Mouse (Mus musculus): Measurements from ENCODE around the gene Eif2a. TPM values are rescaled to one million over a fixed set of nuclear protein-coding genes. Genes with fewer than 3 reads are reported as not detected.

The Eif2a gene
- polyA plus RNA-seq, 1 experiment from 2014 or later: 32.0 TPM

GRCm38 (mm10) chr3:58523386-58523785 is 2.2 kb upstream of the Eif2a start:
- Histone ChIP-seq H3K36me3 (peaks cover 26% of the 10 kb centered on the region), H3K9me3 (replicated peaks) (no peaks in the 10 kb centered on the region), H3K27ac (no peak overlapping the region), H3K4me2 (no peak overlapping the region), H3K4me1 (replicated peaks) (peaks cover 23% of the 10 kb centered on the region), H3K27me3 (no peaks in the 10 kb centered on the region), H3K4me3 (peak overlapping the region; percentile 100), H3K9ac (no peak overlapping the region)
- 97% methylated on average over 3 of the region's 3 CpGs for WGBS
- ATAC-seq (replicated peaks; ENCODE audit: insufficient number of reproducible peaks, insufficient read depth, low FRiP score, low read depth): no peak

GRCm38 (mm10) chr3:58524246-58524645 is 1.4 kb upstream of the Eif2a start:
- Histone ChIP-seq H3K4me2 (peak overlapping the region; percentile 77), H3K9me3 (replicated peaks) (no peaks in the 10 kb centered on the region), H3K27me3 (no peaks in the 10 kb centered on the region), H3K4me1 (replicated peaks) (peaks cover 17% of the 10 kb centered on the region), H3K4me3 (peak overlapping the region; percentile 100), H3K27ac (no peak overlapping the region), H3K36me3 (peaks cover 26% of the 10 kb centered on the region), H3K9ac (peak overlapping the region; percentile 99; the same call in 1 of the 2 replicates)
- no peak for ATAC-seq (replicated peaks; ENCODE audit: insufficient number of reproducible peaks, insufficient read depth, low FRiP score, low read depth)
- 43% methylated on average over 4 of the region's 4 CpGs for WGBS

- peaks cover 26% of the 10 kb centered on the region for H3K36me3 ChIP-seq
- peaks cover 14% of the 10 kb centered on the region for H3K4me1 ChIP-seq (replicated peaks)
Observed at GRCm38 (mm10) chr3:58525166-58525565, 455 bp upstream of the Eif2a start.

GRCm38 (mm10) chr3:58526408-58526737 is 752 bp downstream of the Eif2a start:
- Histone ChIP-seq H3K4me1 (replicated peaks) (peaks cover 14% of the 10 kb centered on the region), H3K4me3 (peak overlapping the region; percentile 100), H3K27ac (peak overlapping the region; percentile 96; the same call in 1 of the 2 replicates), H3K4me2 (peak overlapping the region; percentile 67), H3K27me3 (no peaks in the 10 kb centered on the region), H3K36me3 (peaks cover 24% of the 10 kb centered on the region), H3K9ac (peak overlapping the region; percentile 53; the same call in 1 of the 2 replicates), H3K9me3 (replicated peaks) (no peaks in the 10 kb centered on the region)
- no peak for ATAC-seq (replicated peaks; ENCODE audit: insufficient number of reproducible peaks, insufficient read depth, low FRiP score, low read depth)
- 6% methylated on average over 4 of the region's 4 CpGs for WGBS

More at GRCm38 (mm10) chr3:58525166-58525565, 455 bp upstream of the Eif2a start:
- H3K9ac ChIP-seq: peak overlapping the region; percentile 99
- H3K4me2 ChIP-seq: peak overlapping the region; percentile 77
- WGBS: under 1% methylated on average over 40 of the region's 40 CpGs
- H3K4me3 ChIP-seq: peak overlapping the region; percentile 100
- no peaks in the 10 kb centered on the region for H3K9me3 ChIP-seq (replicated peaks)
- H3K27ac ChIP-seq: peak overlapping the region; percentile 96
- H3K27me3 ChIP-seq: no peaks in the 10 kb centered on the region
- ATAC-seq (replicated peaks; ENCODE audit: insufficient number of reproducible peaks, insufficient read depth, low FRiP score, low read depth): peak; percentile 47

GRCm38 (mm10) chr3:58536573-58536972 is 11.0 kb downstream of the Eif2a start:
- H3K4me1 ChIP-seq (replicated peaks): no peaks in the 10 kb centered on the region
- no peak overlapping the region for H3K4me2 ChIP-seq
- peaks cover 57% of the 10 kb centered on the region for H3K36me3 ChIP-seq
- H3K27me3 ChIP-seq: no peaks in the 10 kb centered on the region
- H3K4me3 ChIP-seq: no peak overlapping the region
- no peaks in the 10 kb centered on the region for H3K9me3 ChIP-seq (replicated peaks)
- no peak overlapping the region for H3K9ac ChIP-seq
- ATAC-seq (replicated peaks; ENCODE audit: insufficient number of reproducible peaks, insufficient read depth, low FRiP score, low read depth): no peak
- 95% methylated on average over 3 of the region's 3 CpGs for WGBS
- H3K27ac ChIP-seq: no peak overlapping the region

GRCm38 (mm10) chr3:58552001-58552811 is 26.6 kb downstream of the Eif2a start:
- Histone ChIP-seq H3K27ac (no peak overlapping the region), H3K9me3 (replicated peaks) (no peaks in the 10 kb centered on the region), H3K4me3 (no peak overlapping the region), H3K9ac (no peak overlapping the region), H3K36me3 (peaks cover 65% of the 10 kb centered on the region), H3K4me1 (replicated peaks) (no peaks in the 10 kb centered on the region), H3K27me3 (no peaks in the 10 kb centered on the region), H3K4me2 (no peak overlapping the region)
- 61% methylated on average over 1 of the region's 1 CpGs for WGBS
- no peak for ATAC-seq (replicated peaks; ENCODE audit: insufficient number of reproducible peaks, insufficient read depth, low FRiP score, low read depth)

GRCm38 (mm10) chr3:58556649-58557048 is 31.0 kb downstream of the Eif2a start:
- Histone ChIP-seq H3K4me3 (no peak overlapping the region), H3K4me1 (replicated peaks) (no peaks in the 10 kb centered on the region), H3K27me3 (no peaks in the 10 kb centered on the region), H3K9me3 (replicated peaks) (no peaks in the 10 kb centered on the region), H3K4me2 (no peak overlapping the region), H3K36me3 (peaks cover 43% of the 10 kb centered on the region), H3K9ac (no peak overlapping the region), H3K27ac (no peak overlapping the region)
- no peak for ATAC-seq (replicated peaks; ENCODE audit: insufficient number of reproducible peaks, insufficient read depth, low FRiP score, low read depth)
- WGBS: 80% methylated on average over 7 of the region's 7 CpGs

GRCm38 (mm10) chr3:58559887-58560286 is 34.3 kb downstream of the Eif2a start:
- no peak overlapping the region for H3K27ac ChIP-seq
- no peak overlapping the region for H3K4me3 ChIP-seq
- no peaks in the 10 kb centered on the region for H3K27me3 ChIP-seq
- no peaks in the 10 kb centered on the region for H3K4me1 ChIP-seq (replicated peaks)
- H3K4me2 ChIP-seq: no peak overlapping the region
- H3K9me3 ChIP-seq (replicated peaks): no peaks in the 10 kb centered on the region; the same call in 1 of the 2 replicates
- H3K36me3 ChIP-seq: peaks cover 24% of the 10 kb centered on the region
- 38% methylated on average over 2 of the region's 2 CpGs for WGBS
- no peak overlapping the region for H3K9ac ChIP-seq
- ATAC-seq (replicated peaks; ENCODE audit: insufficient number of reproducible peaks, insufficient read depth, low FRiP score, low read depth): no peak

- Histone ChIP-seq H3K9ac (no peak overlapping the region), H3K36me3 (peaks cover 8% of the 10 kb centered on the region), H3K9me3 (replicated peaks) (no peaks in the 10 kb centered on the region; the same call in 1 of the 2 replicates), H3K4me2 (no peak overlapping the region), H3K4me1 (replicated peaks) (no peaks in the 10 kb centered on the region), H3K4me3 (no peak overlapping the region), H3K27ac (no peak overlapping the region), H3K27me3 (no peaks in the 10 kb centered on the region)
- 41% methylated on average over 2 of the region's 2 CpGs for WGBS
- no peak; the same call in 1 of the 2 replicates for ATAC-seq (replicated peaks; ENCODE audit: insufficient number of reproducible peaks, insufficient read depth, low FRiP score, low read depth)
Observed at GRCm38 (mm10) chr3:58561437-58561836, 35.8 kb downstream of the Eif2a start.

- ATAC-seq (replicated peaks; ENCODE audit: insufficient number of reproducible peaks, insufficient read depth, low FRiP score, low read depth): no peak
- Histone ChIP-seq H3K4me1 (replicated peaks) (no peaks in the 10 kb centered on the region), H3K4me3 (no peak overlapping the region), H3K9ac (no peak overlapping the region), H3K36me3 (no peaks in the 10 kb centered on the region), H3K27ac (no peak overlapping the region), H3K4me2 (no peak overlapping the region), H3K27me3 (no peaks in the 10 kb centered on the region), H3K9me3 (replicated peaks) (no peaks in the 10 kb centered on the region)
- WGBS: 83% methylated on average over 3 of the region's 3 CpGs
Observed at GRCm38 (mm10) chr3:58570821-58571220, 45.2 kb downstream of the Eif2a start.

GRCm38 (mm10) chr3:58576137-58577066 is 50.8 kb downstream of the Eif2a start, which contains the start of gene Selenot:
Gene Selenot (plus strand): TSS chr3:58576636.
- WGBS: 2% methylated on average over 52 of the region's 59 CpGs
- Histone ChIP-seq H3K36me3 (no peaks in the 10 kb centered on the region), H3K9ac (peak within 1 kb of the TSS; percentile 93), H3K27me3 (no peaks in the 10 kb centered on the region), H3K4me3 (peak within 1 kb of the TSS; percentile 75), H3K4me1 (replicated peaks) (peaks cover 17% of the 10 kb centered on the region), H3K9me3 (replicated peaks) (no peaks in the 10 kb centered on the region), H3K27ac (peak within 1 kb of the TSS; percentile 98), H3K4me2 (peak within 1 kb of the TSS; percentile 62)
- peak; percentile 90 for ATAC-seq (replicated peaks; ENCODE audit: insufficient number of reproducible peaks, insufficient read depth, low FRiP score, low read depth)
